Mouse (Mus musculus): ENCODE measurements around the gene Khk.

Khk gene

DNA sequence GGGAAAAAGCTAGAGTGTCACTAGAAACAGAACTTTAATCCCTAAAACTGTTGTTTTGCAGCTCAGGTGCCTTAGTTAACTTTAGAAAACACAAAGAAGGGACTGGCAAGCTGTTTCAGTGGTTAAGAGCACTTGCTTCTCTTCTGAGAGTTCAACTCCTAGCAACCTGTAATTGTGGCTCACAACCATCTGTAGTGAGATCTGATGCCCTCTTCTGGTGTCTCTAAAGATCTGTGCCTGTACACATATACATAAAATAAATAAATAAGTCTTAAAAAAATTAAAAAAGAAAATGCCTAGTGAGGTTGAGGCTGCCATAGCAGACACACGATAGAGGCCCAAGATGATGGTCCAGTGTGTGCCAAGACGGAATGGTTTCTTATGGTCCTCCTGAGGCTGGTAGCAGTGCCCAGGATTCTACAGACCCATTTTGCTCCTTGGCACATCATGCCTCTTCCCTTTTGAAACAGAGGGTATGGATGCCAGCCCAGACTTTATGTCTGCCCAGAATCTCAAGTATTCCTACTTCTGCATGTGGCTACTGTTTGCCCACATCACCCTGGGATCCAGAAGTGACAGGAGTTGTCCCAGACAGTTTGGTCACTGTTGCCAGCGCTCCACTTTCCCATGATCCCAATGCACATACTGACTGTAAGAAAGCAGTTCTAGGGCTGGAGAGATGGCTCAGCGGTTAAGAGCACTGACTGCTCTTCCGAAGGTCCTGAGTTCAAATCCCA lies 13.7 kb downstream of the Khk start:
- in situ Hi-C loops (cut with MboI): loop anchor here (10.0 kb wide), 1 partner anchor 130 kb away; no protein-coding TSS in a partner anchor

DNA sequence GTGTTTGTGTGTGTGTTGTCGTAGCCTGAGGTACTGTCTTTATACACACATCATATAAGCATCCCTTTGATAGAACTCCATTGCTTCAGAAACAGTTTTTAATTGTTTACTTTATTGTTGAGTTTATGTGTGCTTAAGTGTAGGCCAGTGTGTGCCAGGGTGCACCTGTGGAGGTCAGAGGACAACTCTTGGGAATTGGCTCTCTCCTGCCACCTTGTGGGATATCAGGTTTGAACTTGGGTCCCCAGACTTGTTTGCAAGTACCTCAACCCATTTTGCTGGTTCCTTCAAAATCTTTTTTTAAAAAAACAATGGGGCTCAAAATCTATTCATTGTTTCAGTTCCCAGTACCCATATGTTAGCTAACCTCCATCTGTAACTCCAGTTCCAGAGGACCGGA lies 21.8 kb downstream of the Khk start:
- in situ Hi-C loops (cut with MboI): no loop called here

DNA sequence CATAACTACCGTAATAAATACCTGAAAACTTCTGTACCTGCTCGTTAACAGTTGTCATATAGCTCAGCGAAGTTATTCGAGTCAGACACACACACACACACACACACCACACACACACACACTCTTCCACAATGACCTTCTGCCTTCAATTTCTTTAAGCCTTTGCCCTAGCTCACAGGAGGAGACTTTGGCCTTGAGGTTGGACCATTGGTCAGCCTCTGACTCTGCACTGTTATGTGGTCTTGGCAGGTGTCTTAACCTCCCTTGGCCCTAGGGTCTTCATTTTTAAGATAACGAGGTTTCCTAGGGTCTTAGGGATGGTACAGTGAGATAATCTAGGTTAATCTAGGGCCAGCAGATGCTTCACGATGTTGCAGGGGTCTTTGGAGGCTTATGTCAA lies 23.1 kb downstream of the Khk start:
- in situ Hi-C loops (cut with MboI): no loop called here

DNA sequence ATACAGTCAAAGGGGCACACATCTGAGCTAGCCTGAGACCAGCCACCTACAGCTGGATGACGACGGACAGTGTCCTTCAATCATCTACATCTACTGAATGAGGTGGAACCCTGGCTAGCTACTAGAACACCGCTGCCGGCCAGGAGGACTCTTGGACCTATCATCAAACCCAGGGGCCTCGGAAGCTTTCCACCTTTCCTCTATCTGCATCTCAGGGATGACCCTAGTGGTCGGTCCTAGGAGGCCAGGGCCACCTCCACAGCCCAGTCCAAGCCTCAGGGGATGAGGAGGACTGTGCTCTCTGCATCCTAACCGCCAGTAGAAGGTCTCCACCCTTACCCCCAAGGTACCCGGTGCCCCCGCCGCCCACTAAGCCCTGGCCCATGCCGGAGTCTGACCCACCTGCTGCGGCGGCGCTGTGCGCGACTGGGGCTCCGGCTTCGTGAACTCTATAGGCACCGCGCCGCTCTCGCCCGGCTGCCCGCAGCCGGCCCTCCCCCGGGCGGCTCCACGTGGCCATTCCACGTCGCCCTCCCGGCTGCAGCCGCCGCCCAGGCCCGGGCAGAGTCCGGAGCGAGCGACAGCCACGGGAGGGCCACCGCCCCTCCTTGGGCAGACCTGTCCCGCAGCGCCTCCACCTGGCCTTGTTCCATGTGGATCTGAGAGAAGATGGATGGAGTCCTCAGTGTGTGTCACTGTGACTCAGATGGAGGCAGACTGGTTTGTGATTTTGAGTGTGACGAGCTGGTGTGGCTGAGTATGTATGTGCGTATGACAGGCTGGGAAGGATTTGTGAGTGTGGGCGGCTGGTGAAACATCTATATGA lies 23.9 kb downstream of the Khk start, which contains the start of gene Cgref1:
Gene Cgref1, minus strand, starts transcription at position 636 of the 826 bp plus-strand sequence.
- in situ Hi-C loops (cut with MboI): no loop called here

DNA sequence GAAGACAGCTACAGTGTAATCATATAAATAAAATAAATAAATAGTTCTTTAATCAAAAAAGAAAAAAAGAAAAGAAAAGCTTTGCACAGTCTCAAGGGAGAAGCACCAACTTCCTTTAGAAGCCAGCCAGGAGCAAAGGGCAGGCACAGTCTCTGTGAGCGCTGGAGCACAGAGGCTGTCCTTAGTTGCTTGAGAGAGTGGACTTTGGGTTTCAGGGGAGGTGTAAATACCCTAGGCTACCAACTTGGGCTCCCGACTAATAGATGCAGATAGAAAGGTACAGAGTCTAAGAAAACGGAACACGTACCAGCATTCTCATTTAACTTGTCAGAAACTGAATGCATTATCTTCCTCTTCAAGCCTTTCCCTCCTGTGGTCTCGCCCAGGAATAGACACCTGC lies 27.4 kb downstream of the Khk start:
- in situ Hi-C loops (cut with MboI): no loop called here

DNA sequence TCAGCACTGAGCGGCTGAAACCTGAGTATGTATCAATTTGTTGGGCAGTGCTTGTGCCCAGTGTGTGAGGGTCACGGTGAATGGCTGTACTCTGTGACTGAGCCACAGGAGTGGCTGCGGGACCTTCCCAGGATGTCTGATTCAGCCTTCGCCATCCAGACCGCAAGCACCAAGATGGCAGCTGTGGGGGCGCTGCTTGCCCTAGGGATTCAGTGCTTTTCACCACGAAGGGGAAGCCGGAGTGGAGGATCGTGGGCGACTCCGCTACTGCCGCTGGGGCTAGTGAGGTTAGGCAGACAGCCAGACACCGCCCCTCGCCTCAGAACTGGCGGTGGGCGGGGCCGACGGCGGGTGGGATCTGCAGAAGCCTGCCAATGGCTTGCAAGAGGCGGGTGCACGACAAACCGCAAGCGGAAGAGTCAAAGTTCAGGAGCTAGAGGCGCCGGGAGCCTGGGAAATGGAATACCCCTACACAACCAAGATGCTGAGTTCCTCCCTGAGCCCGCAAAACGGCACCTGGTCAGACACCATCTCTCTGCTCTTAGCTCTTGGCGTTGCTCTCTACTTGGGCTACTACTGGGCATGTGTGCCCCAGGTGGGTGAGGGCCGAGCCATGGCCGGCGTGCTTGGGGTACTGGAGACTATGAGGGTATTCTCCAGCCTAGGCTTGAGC lies 28.6 kb downstream of the Khk start:
- in situ Hi-C loops (cut with MboI): no loop called here

DNA sequence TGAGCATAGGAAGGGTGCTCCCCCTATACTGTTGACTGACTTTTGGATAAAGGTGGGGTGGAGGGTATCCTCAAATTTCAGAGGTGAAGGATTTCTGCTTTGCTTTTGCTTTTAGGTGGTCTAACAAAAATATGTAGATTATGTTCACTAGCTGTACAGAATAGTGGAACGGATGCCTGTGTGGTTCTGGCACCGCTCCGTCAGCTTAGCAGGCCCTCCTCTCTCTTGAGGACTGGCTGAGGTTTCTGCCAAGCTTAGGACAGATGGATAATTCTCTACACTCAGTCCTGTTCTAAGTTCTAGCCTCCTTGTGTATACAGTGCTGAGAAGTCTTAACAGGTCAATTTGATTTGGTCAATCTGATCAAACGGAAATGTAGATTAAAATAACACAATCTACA lies 29.2 kb downstream of the Khk start:
- in situ Hi-C loops (cut with MboI): no loop called here

DNA sequence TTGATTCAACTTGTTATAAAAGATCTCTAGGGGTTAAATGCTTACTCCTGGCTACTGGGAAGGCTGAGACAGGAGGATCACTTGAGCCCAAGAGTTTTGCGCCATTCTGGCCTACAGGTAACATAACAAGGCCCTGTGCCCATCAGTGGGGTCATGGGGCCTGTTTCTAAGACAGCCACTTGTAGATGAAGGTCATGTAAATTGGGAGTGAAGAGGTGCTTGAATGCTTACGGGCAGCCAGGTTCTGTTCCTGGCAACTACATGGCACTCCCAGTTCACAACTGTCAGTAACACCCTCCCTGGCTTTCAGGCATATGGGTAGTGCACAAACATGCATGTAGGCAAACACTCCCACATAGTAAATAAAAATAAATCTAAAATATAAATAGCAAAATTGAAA lies 29.7 kb downstream of the Khk start:
- in situ Hi-C loops (cut with MboI): no loop called here

DNA sequence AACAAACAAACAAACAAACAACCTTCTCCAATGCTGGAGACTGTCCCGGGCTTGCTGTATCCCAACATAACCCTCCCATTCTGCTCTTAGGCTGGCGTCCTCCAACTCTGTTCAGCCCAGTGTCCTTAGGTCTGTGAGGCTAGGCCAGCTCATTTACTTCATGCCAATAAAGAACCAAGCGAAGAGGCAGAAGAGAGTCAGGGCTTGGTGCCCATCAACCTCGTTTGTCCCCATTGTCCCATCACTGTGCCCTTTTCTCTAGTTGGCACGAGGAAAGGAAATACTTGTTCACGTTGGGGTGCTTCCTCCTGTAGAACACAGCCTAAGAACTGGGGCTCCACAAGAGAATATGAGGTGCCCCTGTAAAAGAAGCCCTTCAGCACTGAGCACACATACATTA lies 30.5 kb downstream of the Khk start:
- in situ Hi-C loops (cut with MboI): no loop called here

DNA sequence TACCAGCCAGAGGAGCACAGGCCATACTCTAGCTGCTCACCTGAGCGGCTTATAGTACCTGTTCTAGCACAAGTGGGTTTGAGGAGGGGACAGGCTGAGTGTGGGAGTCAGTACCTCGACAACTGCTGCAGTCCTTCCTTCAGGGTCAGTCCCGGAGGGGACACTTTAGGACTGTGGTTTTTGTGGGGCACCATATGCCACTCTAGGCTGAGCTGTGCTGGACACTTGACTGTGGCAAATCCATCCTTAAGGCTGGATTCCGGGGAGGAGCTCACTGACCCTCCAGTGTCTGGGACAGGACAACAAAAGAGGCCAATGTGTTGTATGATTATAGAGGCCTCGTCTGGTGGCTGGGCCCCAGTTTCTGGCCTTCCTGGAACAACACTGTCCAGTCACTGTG lies 31.3 kb downstream of the Khk start:
- in situ Hi-C loops (cut with MboI): no loop called here

DNA sequence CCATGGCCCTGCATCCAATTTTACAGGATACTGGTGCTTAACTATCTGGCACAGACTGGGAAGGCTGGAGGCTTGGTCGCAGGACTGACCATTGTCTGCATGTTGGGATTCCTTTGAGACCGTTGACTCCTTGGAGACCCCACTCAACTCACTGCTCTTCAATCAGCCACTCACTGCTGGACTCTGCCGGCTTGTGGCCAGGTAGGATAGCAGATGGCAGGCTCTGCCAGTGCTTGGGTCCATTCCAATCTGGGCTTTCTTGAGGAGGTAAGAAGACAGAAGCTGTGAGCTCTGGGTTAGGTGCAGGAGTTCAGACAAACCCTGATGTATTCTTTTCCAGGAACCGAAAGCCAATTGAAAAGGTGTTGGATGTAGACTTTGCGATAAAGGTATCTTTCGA lies 32.8 kb downstream of the Khk start:
- in situ Hi-C loops (cut with MboI): no loop called here

DNA sequence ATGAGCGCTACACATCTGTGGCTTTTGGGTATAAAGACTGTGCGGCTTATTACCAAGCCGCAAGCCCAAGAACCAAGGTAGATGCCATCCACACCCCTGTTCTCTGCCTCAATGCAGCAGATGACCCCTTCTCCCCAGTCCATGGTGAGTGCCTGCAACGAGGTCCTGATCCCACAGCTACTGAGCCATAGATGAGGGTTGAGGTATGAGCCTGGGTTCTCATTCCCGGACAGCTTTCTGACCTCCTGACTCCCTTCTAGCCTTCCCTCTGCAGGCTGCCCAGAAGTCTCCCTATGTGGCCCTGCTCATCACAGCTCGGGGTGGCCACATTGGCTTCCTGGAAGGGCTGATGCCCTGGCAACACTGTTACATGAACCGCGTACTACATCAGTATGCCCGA lies 33.3 kb downstream of the Khk start:
- in situ Hi-C loops (cut with MboI): no loop called here

DNA sequence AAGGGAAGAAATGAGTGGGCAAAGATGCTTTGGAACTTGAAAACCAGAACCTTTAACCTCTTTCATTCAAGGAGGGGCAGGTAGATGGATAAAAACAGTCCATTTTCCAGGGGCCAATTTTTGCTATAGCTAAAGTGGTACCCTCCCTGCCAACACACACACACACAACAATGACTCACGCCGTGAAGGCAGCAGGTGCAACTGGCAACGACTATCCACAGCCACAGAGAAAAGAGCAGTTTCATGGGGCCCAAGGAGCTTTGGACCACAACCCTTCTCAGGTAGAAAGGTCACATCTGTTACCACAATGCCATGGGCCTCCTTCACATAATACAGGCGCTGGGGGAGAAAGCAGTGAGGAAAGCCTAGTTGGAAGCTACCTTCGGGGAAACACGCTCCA lies 34.5 kb downstream of the Khk start:
- in situ Hi-C loops (cut with MboI): no loop called here

DNA sequence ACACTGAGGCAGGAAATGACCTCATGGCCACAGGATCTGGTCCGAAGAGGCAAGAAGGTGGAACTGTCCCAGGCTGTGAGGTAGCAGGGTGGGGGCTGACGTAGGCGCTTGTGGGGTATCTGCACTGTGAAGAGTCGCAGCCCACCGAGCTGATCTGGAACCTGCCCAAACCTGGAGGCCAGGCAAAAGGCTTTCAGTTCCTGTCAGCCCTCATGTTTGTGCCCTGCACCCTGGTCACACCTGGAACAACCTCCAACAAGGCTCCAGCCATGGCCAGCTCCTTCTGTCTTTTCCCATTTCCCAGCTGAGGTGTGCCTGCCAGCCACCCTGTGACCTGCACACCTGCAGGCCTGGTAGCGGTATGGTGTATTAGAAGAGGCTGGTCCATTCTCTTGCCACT lies 36.7 kb downstream of the Khk start:
- in situ Hi-C loops (cut with MboI): no loop called here

DNA sequence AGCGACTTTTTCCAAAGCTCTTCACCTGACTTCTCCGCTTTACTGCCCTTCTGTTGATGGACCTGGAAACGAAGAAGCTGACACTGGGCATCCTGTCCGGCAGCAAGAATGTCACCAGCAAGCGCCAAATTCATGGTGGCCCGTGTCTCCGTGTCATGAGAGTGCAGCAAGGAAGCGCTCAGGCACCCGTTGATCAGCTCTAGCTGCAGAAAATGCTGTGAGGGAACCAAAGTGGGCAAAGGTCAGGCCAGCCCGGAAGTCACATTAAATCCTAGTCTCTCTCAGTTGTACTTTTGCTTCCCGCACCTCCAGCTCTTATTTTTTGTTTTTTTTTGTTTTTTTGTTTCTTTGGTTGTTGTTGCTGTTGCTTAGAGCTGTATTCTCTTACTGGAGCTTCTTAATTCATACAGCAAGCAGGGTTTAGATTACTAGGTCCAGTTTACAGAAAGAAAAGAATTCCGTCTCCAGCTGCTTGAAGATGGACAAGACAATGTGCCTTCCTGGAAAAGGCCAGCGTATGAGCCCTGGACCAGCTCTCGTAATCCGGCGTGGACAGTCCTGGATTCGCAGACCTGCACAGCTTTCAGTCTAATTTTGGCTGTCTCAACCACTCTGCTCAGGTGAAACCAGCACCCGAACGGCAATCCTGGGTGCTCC lies 38.1 kb downstream of the Khk start:
- in situ Hi-C loops (cut with MboI): no loop called here

DNA sequence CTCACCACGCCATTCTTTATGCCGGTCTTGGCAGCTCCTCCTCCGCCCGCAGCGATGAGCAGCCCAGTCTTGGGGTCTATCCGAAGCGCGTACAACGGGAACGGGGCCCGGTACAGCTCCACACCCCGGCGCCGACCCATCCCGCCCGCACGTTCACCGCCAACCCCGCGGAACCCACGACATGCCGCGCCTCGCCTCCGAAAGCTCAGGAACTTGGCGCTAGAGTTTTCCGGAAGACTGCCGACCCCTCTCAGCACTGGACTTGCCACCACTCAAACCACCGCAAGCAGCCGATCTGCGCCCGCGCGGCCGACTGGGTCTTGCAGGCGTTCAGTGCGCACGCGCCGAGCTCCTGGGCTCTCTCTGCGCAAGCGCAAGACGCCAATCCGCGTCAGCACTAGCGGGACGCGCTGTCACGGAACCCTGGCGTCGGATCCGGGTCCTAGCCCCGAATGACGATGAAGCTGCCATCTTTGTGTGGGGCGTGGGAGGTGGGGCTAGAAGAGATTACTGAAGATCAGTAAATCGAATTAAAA lies 38.8 kb downstream of the Khk start, which contains the start of gene Preb:
Gene Preb, minus strand, starts transcription at position 396 of the 536 bp plus-strand sequence.
- in situ Hi-C loops (cut with MboI): no loop called here

DNA sequence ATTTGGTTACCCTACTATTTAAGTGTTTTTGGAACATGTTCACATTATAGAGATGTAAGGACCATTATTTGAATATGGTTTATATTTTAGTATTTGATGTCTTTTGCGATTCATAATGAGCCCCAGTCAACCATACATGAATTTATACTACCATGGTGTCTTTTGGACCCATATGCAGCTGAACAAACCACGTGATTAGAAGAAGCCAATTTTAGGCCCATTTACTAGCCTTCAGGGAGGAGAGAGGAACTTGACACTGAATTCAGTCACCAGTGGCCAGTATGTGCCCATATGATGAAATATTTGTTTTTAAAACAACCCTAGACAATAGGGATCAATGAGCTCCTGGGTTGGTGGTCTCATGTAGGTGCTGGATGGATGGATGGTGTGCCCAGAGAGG lies 39.6 kb downstream of the Khk start:
- in situ Hi-C loops (cut with MboI): no loop called here

DNA sequence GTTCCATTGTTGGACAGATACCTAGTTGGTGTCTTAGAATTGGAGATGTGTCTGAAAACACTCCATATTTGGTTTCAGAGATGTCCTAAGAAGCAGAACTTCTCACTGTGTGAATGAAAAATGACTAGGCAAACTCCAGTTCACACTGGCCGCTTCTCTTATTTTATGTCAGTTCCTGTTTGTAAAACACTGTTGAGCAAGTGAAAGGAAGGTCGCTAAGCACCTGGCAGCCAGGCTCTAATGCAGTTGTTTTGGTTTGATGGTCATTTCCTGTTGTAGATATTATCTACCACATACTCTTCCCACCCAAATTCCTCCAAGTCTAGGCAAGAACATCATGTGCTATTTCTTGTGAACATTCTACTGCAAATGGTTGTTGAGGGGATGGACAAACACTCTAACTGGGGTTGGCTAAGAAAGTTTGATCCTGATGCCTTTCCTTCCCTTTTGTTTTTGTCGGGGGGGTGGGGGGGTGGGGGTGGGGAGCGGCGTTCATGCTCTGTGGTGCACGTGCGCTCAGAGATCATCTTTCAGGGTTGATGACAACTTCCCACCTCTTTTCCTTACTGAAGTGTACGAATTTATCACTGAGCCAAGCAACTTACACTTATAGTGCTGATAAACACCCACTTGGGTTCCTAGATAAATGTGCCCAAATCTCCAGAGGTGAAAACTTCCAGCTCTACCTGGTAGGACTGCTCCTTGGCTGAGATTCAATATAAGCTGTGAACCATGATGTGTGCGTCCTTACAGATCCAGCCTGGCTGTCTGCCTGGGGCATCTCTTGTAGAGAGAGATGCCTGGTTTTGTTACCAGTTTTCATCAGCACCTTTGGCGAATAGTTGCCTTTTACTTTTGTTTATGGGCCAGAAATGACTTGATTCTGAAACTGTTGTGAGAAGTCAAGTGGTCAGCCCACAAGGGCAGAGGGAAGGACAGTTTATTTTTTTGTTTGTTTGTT lies 40.6 kb downstream of the Khk start:
- in situ Hi-C loops (cut with MboI): no loop called here

DNA sequence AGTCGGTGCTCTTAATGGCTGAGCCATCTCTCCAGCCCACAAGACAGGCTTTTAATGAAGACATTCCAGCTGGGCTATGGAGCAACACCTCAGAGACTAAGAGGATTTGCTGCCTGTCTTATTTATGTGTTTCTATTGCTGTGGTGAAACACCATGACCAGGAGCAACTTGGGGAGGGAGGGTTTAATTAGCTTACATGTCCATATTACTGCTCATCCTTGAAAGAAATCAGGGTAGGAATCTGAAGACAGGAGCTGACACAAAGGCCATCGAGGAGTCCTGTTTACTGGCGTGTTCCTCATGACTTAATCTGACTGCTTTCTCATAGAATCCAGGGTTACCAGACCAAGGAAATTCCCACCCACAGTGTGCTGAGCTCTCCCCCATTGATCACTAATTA lies 42.7 kb downstream of the Khk start:
- in situ Hi-C loops (cut with MboI): no loop called here

DNA sequence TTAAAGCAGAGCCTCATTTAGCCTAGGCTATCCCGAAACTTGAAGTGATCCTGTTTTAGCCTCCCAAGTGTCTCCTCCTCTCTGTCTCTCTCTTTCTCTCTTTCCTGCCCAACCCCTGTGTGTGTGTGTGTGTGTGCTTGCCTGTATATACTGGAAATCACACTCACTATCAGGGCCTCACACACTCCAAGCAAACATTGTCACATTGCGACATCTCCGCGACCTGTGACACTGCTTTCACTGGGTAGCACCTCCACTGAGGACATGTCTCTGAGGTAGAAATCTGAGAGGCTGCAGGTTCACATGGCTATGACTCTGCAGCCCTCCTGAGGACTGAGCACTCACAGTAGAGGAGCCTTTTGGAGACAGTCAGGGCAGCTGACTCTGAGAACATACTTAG lies 45.0 kb downstream of the Khk start:
- in situ Hi-C loops (cut with MboI): no loop called here

DNA sequence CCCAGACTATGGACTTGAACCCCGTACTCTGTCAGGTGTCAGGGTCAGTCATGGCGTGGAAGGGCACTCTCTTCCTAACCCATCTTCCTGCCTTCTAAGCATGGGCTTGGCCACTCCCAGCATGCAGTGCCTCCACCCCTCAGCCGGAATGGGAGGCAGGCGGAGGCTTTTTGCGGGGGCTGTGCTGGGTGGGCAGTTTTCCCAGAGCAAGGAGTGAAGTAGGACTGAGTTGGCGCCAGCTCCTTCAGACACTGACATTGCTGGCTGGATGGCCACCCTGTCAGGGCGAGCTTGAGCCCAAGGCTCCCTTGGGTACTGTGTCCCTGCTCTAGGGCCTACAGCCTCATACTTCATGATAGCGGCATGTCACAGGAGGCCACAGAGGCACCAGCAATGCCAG lies 47.2 kb downstream of the Khk start, which contains the start of gene Tcf23:
Gene Tcf23, plus strand, starts transcription at position 247 of the 400 bp plus-strand sequence.
- in situ Hi-C loops (cut with MboI): no loop called here
